Mouse (Mus musculus) stomach, postnatal 0 days (tissue): Measurements from ENCODE around the gene F11. TPM values are rescaled to one million over a fixed set of nuclear protein-coding genes. Genes with fewer than 3 reads are reported as not detected.

ENCODE experiments used
- ATAC-seq: fragments of 200-750 bp; cut with Nextera tagmentation; 2 replicates; pipeline ENCODE4 v1.8.0; 2017; ENCODE audit not compliant: low FRiP score, low TSS enrichment
- DNase-seq: peaks from one replicate; pipeline ENCODE4 v3.0.0-alpha.2; 2016; ENCODE audit warnings: low spot score
- H3K27ac ChIP-seq: fragments of 300-500 bp; sonication (generic); replicated peaks from 2 replicates; pipeline ENCODE4 v1.5.1; 2014; ENCODE audit warnings: mild to moderate bottlenecking, control low read depth
- H3K27me3 ChIP-seq: fragments of 300-500 bp; sonication (generic); 2 replicates; pipeline ENCODE4 v1.6.1; 2014; ENCODE audit warnings: low read length; ENCODE audit not compliant: control insufficient read depth, insufficient read depth
- H3K36me3 ChIP-seq: fragments of 300-500 bp; sonication (generic); 2 replicates; pipeline ENCODE4 v1.6.1; 2014; ENCODE audit warnings: low read length, mixed read lengths; ENCODE audit not compliant: control insufficient read depth, insufficient read depth
- H3K4me1 ChIP-seq: fragments of 300-500 bp; sonication (generic); replicated peaks from 2 replicates; pipeline ENCODE4 v1.6.1; 2014; ENCODE audit warnings: antibody characterized with exemption; ENCODE audit not compliant: control insufficient read depth, insufficient read depth
- H3K4me2 ChIP-seq: fragments of 300-500 bp; sonication (generic); replicated peaks from 2 replicates; pipeline ENCODE4 v1.6.1; 2014; ENCODE audit warnings: low read depth, mild to moderate bottlenecking, control low read depth, moderate library complexity
- H3K4me3 ChIP-seq: fragments of 300-500 bp; sonication (generic); 2 replicates; pipeline ENCODE4 v1.5.1; 2014; ENCODE audit warnings: low read depth, low read length, control low read depth
- H3K9ac ChIP-seq: fragments of 300-500 bp; sonication (generic); 2 replicates; pipeline ENCODE4 v1.6.1; 2014; ENCODE audit warnings: mild to moderate bottlenecking, low read length, control low read depth, mixed read lengths
- H3K9me3 ChIP-seq: fragments of 300-500 bp; sonication (generic); 2 replicates; pipeline ENCODE4 v1.6.1; 2016; ENCODE audit warnings: low read length; ENCODE audit not compliant: control insufficient read depth
- CTCF ChIP-seq: IDR thresholded peaks from 2 replicates; pipeline ENCODE4 v1.5.1; 2016; ENCODE audit warnings: antibody characterized with exemption, low read depth, mild to moderate bottlenecking, moderate library complexity
- EP300 ChIP-seq: optimal IDR thresholded peaks from 2 replicates; pipeline ENCODE3; 2016; ENCODE audit warnings: antibody characterized with exemption
- WGBS: fragments of 180-500 bp; shearing (Covaris S2); extraction: QIAGEN DNeasy Blood & Tissue Kit; methylation state at CpG from one replicate; pipeline ENCODE4 v1.1.7; 2014; 5-methylcytosine and 5-hydroxymethylcytosine counted together
- polyA plus RNA-seq: library from polyadenylated mRNA; unstranded; fragments of >200 nt; fragmentation: Nextera tagmentation; extraction: Ambion mirVana; gene quantifications from 2 replicates; pipeline ENCODE4 v1.2.1, GENCODE M21; 2015

F11 gene
- polyA plus RNA-seq, 1 experiment from 2014 or later: 0.05 TPM

DNA sequence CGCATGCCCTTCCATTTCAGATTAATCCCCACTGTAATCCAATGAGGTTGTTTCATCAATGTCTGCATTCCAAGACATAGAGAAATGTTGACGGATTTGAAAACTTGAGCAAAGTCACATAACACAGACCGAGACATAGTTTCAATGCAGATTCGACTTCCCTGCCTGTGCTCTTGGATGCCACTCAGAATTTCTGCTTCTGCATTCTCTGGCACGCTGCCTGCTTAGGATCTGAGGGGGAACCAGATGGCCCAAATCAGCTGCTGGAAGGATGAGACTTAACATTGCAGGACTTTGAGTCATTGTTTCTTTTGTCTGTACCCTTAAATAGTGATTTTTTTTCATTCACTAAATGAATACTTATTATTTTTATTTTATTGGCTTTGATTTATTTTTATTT, 60.2 kb downstream of the F11 start:
- Histone ChIP-seq H3K4me1 (no peaks in the 10 kb centered on the region), H3K27me3 (no peaks in the 10 kb centered on the region), H3K27ac (no peak overlapping the region), H3K36me3 (no peaks in the 10 kb centered on the region), H3K9me3 (no peaks in the 10 kb centered on the region), H3K4me2 (no peak overlapping the region), H3K9ac (no peak overlapping the region), H3K4me3 (no peak overlapping the region)
- DNase-seq: peak; percentile 19
- WGBS: 31% methylated on average over 5 of the region's 5 CpGs
- no peak for ATAC-seq
- no peak for TF ChIP-seq CTCF
- TF ChIP-seq EP300: no peak

DNA sequence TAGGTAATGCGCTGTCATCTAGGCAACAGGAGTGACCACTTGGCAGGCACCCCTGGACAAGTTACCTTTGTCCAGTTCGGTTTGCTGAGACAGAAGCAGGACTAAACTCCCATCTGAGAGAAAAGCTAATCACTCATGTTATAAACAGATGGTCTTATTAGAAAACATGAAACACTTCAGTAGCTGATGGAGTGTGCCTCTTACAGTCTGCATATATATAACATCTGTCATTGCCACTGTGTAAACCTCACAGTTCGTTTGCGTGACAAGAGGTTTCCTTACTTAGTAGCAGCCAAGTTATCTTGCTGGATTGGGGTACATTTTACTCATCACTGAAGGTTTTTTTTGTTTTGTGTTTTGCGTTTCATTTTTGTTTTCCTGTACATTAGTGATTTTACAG, 64.5 kb downstream of the F11 start:
- 72% methylated on average over 5 of the region's 5 CpGs for WGBS
- no peak overlapping the region for H3K4me3 ChIP-seq
- no peak overlapping the region for H3K27ac ChIP-seq
- no peak overlapping the region for H3K9ac ChIP-seq
- TF ChIP-seq EP300: no peak
- TF ChIP-seq CTCF: no peak
- H3K4me1 ChIP-seq: no peaks in the 10 kb centered on the region
- no peak for DNase-seq
- no peaks in the 10 kb centered on the region for H3K27me3 ChIP-seq
- ATAC-seq: no peak
- H3K4me2 ChIP-seq: no peak overlapping the region
- no peaks in the 10 kb centered on the region for H3K36me3 ChIP-seq
- no peaks in the 10 kb centered on the region for H3K9me3 ChIP-seq

- H3K4me3 ChIP-seq: no peak overlapping the region
- TF ChIP-seq CTCF (no peak), EP300 (no peak)
- H3K4me2 ChIP-seq: no peak overlapping the region
- no peak overlapping the region for H3K27ac ChIP-seq
- H3K4me1 ChIP-seq: no peaks in the 10 kb centered on the region
- no peaks in the 10 kb centered on the region for H3K36me3 ChIP-seq
- H3K9ac ChIP-seq: no peak overlapping the region
- ATAC-seq (no peak), DNase-seq (no peak)
- WGBS: 80% methylated on average over 8 of the region's 8 CpGs
- H3K27me3 ChIP-seq: no peaks in the 10 kb centered on the region
- H3K9me3 ChIP-seq: no peaks in the 10 kb centered on the region
Observed at GRCm38 (mm10) chr8:45195954-45196526, 65.8 kb downstream of the F11 start.

Other genes with a start within 250 kb of the F11 start
- 0.06 and 0.29 TPM in 2 replicates for gene Mtnr1a, start 192.9 kb downstream of the F11 start, polyA plus RNA-seq
- gene Klkb1, start 32.8 kb upstream of the F11 start, polyA plus RNA-seq: 0.02 and 0.13 TPM in 2 replicates
- gene Gm45753, start 46.4 kb upstream of the F11 start, polyA plus RNA-seq: 0.06 and 0.08 TPM in 2 replicates
- 5.1 and 6.3 TPM in 2 replicates for gene Cyp4v3, start 71.2 kb upstream of the F11 start, polyA plus RNA-seq
- gene Fam149a, start 120.3 kb upstream of the F11 start, polyA plus RNA-seq: 15.9 and 17.9 TPM in 2 replicates
- gene Tlr3, start 149.0 kb upstream of the F11 start, polyA plus RNA-seq: 2.9 and 3.2 TPM in 2 replicates
- 19.0 and 21.1 TPM in 2 replicates for gene Sorbs2, start 245.8 kb upstream of the F11 start, polyA plus RNA-seq